Mouse (Mus musculus): ENCODE results near the gene Kcnq5. TPM values are rescaled to one million over a fixed set of nuclear protein-coding genes. Genes with fewer than 3 reads are reported as not detected.

Kcnq5 gene
- polyA plus RNA-seq, 1 experiment from 2014 or later, result 0.72 TPM

DNA sequence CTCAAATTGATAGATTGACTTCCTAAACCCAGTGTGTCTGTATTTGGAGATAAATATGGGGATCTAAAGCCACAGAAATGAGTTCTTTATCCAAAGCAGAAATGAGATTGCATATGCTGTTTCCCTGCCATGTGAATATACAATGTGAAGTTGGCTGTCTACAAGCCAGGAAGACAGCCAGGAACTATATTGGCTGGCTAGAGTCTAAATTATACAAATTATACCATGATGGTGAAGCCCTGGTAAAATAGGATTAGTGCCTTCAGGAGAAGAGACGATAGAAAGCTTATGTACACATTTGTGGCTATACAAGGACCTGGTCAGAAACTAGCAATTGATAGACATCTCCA lies 38.5 kb downstream of the Kcnq5 start:
- H3K27ac ChIP-seq, result no peak overlapping the region
- no peaks in the 10 kb centered on the region for H3K27me3 ChIP-seq (ENCODE audit: insufficient read depth, poor library complexity, severe bottlenecking)
- H3K4me3 ChIP-seq, result no peak overlapping the region
- no peak for DNase-seq (ENCODE audit: low spot score)
- H3K9me3 ChIP-seq, result no peaks in the 10 kb centered on the region
- H3K36me3 ChIP-seq, result no peaks in the 10 kb centered on the region
- H3K4me1 ChIP-seq (replicated peaks), result no peaks in the 10 kb centered on the region
- 92% methylated on average over 1 of the region's 1 CpGs for WGBS

- Histone ChIP-seq H3K27me3 (ENCODE audit: insufficient read depth, poor library complexity, severe bottlenecking) (no peaks in the 10 kb centered on the region), H3K9me3 (no peaks in the 10 kb centered on the region), H3K36me3 (no peaks in the 10 kb centered on the region), H3K4me1 (replicated peaks) (no peaks in the 10 kb centered on the region), H3K4me3 (no peak overlapping the region), H3K27ac (no peak overlapping the region)
- 91% methylated on average over 8 of the region's 8 CpGs for WGBS
- no peak for DNase-seq (ENCODE audit: low spot score)
Measured at GRCm38 (mm10) chr1:21922578-21923292, 39.0 kb downstream of the Kcnq5 start.

DNA sequence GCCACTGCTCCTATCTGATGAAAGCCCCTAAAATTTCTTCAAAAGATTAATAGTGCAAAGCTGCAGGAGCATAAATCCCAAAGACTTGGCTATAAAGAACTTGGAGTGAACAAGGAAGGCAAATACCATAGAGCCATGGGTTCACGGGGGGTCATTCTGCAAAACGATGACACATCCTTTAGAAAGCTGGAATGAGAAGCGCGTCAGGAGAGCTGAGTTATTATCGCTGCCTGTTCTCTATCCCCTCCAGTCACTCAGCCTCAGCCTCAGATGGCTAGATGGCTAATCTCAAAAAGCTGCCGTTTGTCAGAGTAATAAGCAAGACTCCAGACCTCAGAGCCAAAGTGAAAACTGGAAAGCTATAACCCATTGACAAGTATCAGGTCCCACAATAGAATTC lies 42.5 kb downstream of the Kcnq5 start:
- Histone ChIP-seq H3K4me3 (no peak overlapping the region), H3K4me1 (replicated peaks) (no peaks in the 10 kb centered on the region), H3K9me3 (no peaks in the 10 kb centered on the region), H3K36me3 (no peaks in the 10 kb centered on the region), H3K27me3 (ENCODE audit: insufficient read depth, poor library complexity, severe bottlenecking) (no peaks in the 10 kb centered on the region), H3K27ac (no peak overlapping the region)
- WGBS, result 78% methylated on average over 6 of the region's 6 CpGs
- no peak for DNase-seq (ENCODE audit: low spot score)

DNA sequence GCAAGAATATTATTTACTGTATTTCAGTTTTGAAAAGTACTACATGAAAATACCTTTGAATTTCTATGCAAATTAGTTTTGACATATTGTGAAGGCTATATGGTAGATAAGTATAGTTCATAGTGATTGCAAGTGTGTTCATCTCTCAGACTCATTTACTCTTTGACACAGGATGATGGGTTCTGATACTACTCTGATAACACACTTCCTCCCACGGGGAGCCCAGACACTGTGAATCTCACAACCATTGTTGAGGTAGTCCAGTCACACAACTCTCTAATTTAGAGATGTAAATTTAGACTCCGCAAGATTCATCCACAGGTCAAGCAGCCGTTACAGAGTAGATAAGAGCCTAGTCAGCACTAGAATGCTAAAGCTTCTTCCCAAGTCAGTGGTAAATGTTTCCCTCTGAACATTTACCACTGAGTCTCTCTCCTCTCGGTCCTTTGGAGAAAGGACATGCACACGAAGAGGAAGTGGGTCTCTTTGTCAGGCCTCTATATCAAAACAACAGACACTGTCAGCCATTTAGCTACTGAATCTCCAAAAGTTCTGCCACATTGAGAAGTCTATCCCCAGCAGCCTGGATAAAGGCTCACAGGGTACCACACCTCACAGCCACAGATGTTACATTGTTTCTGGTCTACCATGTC lies 65.5 kb downstream of the Kcnq5 start:
- no peaks in the 10 kb centered on the region for H3K9me3 ChIP-seq
- WGBS, result 79% methylated on average over 5 of the region's 5 CpGs
- H3K27me3 ChIP-seq (ENCODE audit: insufficient read depth, poor library complexity, severe bottlenecking), result no peaks in the 10 kb centered on the region
- H3K36me3 ChIP-seq, result no peaks in the 10 kb centered on the region
- H3K4me3 ChIP-seq, result no peak overlapping the region
- no peak for DNase-seq (ENCODE audit: low spot score)
- no peaks in the 10 kb centered on the region for H3K4me1 ChIP-seq (replicated peaks)
- H3K27ac ChIP-seq, result no peak overlapping the region

- Histone ChIP-seq H3K27me3 (ENCODE audit: insufficient read depth, poor library complexity, severe bottlenecking) (no peaks in the 10 kb centered on the region), H3K4me3 (no peak overlapping the region), H3K36me3 (no peaks in the 10 kb centered on the region), H3K27ac (no peak overlapping the region), H3K4me1 (replicated peaks) (no peaks in the 10 kb centered on the region), H3K9me3 (no peaks in the 10 kb centered on the region)
- WGBS, result 49% methylated on average over 3 of the region's 3 CpGs
- DNase-seq (ENCODE audit: low spot score), result no peak
Measured at GRCm38 (mm10) chr1:21883747-21884146, 78.0 kb downstream of the Kcnq5 start.

DNA sequence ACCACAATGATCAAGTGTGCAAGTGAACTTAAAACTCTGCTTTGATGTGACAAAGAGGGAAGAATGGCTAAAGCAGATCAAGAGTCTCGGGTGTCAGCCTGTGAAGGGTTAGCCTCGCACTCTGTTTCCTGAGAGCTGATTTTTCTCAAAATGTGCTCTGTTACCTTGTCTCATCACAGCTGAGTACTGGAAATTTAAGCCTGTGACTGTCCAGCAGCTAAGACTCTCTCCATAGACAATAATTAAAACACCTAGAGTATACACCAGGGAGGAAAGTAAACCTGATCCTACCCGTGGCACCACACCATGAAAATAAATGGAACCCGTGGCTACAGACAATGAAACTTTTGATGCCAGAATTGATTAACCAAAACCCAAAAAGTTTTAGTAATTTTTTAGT lies 90.9 kb downstream of the Kcnq5 start:
- Histone ChIP-seq H3K27ac (no peak overlapping the region), H3K9me3 (no peaks in the 10 kb centered on the region), H3K4me1 (replicated peaks) (no peaks in the 10 kb centered on the region), H3K36me3 (no peaks in the 10 kb centered on the region), H3K4me3 (no peak overlapping the region), H3K27me3 (ENCODE audit: insufficient read depth, poor library complexity, severe bottlenecking) (no peaks in the 10 kb centered on the region)
- no peak for DNase-seq (ENCODE audit: low spot score)
- 63% methylated on average over 4 of the region's 4 CpGs for WGBS

GRCm38 (mm10) chr1:21868484-21868883 lies 93.3 kb downstream of the Kcnq5 start:
- no peaks in the 10 kb centered on the region for H3K27me3 ChIP-seq (ENCODE audit: insufficient read depth, poor library complexity, severe bottlenecking)
- no peaks in the 10 kb centered on the region for H3K36me3 ChIP-seq
- H3K27ac ChIP-seq, result no peak overlapping the region
- no peaks in the 10 kb centered on the region for H3K4me1 ChIP-seq (replicated peaks)
- no peak for DNase-seq (ENCODE audit: low spot score)
- 78% methylated on average over 1 of the region's 1 CpGs for WGBS
- no peaks in the 10 kb centered on the region for H3K9me3 ChIP-seq
- no peak overlapping the region for H3K4me3 ChIP-seq

DNA sequence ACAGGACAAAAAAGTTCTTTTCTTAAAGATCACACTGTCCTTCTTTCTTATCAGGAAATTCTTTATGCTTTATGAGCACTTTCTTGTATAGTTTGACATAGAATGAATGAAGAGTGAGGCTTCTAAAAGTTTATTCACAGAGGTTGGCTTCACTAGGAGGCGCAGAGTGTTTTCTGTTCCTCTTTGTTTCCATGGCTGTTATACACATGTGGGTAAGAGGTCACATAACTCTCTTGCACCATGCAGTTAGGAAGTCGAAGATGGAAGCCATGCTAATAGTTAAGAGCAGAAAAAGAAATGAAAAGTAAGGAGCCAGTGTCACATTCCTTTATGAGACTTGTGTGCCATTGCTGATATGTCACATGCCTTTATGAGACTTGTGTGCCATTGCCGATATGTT lies 105.3 kb downstream of the Kcnq5 start:
- no peaks in the 10 kb centered on the region for H3K9me3 ChIP-seq
- WGBS, result 51% methylated on average over 3 of the region's 3 CpGs
- H3K4me3 ChIP-seq, result no peak overlapping the region
- H3K27me3 ChIP-seq (ENCODE audit: insufficient read depth, poor library complexity, severe bottlenecking), result no peaks in the 10 kb centered on the region
- no peak overlapping the region for H3K27ac ChIP-seq
- no peak for DNase-seq (ENCODE audit: low spot score)
- no peaks in the 10 kb centered on the region for H3K36me3 ChIP-seq
- H3K4me1 ChIP-seq (replicated peaks), result no peaks in the 10 kb centered on the region

DNA sequence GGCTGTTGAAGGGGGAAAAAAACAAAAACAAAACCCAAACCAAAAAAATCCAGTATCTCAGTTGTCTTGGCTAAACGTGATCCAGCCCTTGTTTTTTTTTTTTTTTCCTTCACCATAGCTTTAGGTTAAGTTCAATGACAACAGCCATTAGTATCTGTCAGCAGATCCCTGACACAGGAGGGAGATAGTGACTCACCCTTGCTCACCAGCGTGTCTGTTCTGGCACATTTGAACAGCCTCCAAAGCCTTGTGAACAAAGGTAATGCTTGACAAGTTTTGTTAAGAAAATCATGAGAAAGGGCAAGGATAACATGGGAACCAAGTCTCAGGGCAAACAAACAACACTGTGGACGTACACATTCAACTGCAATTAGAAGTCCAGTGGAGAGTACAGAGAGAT lies 123.2 kb downstream of the Kcnq5 start:
- no peaks in the 10 kb centered on the region for H3K9me3 ChIP-seq

GRCm38 (mm10) chr1:21837387-21837786 lies 124.4 kb downstream of the Kcnq5 start:
- 90% methylated on average over 2 of the region's 2 CpGs for WGBS
- no peak for DNase-seq (ENCODE audit: low spot score)
- Histone ChIP-seq H3K27ac (no peak overlapping the region), H3K9me3 (no peaks in the 10 kb centered on the region), H3K4me3 (no peak overlapping the region), H3K27me3 (ENCODE audit: insufficient read depth, poor library complexity, severe bottlenecking) (no peaks in the 10 kb centered on the region), H3K36me3 (no peaks in the 10 kb centered on the region), H3K4me1 (replicated peaks) (no peaks in the 10 kb centered on the region)

More for the DNA sequence above, 123.2 kb downstream of the Kcnq5 start:
- H3K4me1 ChIP-seq (replicated peaks), result no peaks in the 10 kb centered on the region
- H3K27ac ChIP-seq, result no peak overlapping the region
- H3K36me3 ChIP-seq, result no peaks in the 10 kb centered on the region
- WGBS, result 41% methylated on average over 3 of the region's 3 CpGs
- no peak overlapping the region for H3K4me3 ChIP-seq
- H3K27me3 ChIP-seq (ENCODE audit: insufficient read depth, poor library complexity, severe bottlenecking), result no peaks in the 10 kb centered on the region
- DNase-seq (ENCODE audit: low spot score), result no peak

DNA sequence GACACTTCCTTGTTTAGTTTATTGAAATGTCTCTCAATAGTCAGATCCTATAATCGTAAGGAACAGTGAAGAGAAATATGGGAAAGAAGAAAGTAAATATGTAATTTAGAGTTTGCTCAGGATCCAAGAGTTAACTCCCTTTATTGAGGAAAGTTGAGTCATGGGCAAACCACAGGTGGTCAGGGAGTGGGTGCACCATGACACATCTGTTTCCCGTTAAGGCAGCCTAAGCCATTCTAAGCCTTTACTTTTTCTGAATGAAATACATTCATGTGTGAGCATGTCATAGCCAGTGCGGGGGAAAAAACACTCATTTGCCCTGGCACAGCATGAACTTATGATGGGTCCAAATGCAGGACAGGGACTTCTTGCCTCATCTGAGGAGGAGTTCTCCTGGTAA lies 125.4 kb downstream of the Kcnq5 start:
- 67% methylated on average over 3 of the region's 3 CpGs for WGBS
- no peak for DNase-seq (ENCODE audit: low spot score)
- no peaks in the 10 kb centered on the region for H3K36me3 ChIP-seq
- no peak overlapping the region for H3K4me3 ChIP-seq
- H3K27me3 ChIP-seq (ENCODE audit: insufficient read depth, poor library complexity, severe bottlenecking), result no peaks in the 10 kb centered on the region
- H3K9me3 ChIP-seq, result no peaks in the 10 kb centered on the region
- no peaks in the 10 kb centered on the region for H3K4me1 ChIP-seq (replicated peaks)
- no peak overlapping the region for H3K27ac ChIP-seq

DNA sequence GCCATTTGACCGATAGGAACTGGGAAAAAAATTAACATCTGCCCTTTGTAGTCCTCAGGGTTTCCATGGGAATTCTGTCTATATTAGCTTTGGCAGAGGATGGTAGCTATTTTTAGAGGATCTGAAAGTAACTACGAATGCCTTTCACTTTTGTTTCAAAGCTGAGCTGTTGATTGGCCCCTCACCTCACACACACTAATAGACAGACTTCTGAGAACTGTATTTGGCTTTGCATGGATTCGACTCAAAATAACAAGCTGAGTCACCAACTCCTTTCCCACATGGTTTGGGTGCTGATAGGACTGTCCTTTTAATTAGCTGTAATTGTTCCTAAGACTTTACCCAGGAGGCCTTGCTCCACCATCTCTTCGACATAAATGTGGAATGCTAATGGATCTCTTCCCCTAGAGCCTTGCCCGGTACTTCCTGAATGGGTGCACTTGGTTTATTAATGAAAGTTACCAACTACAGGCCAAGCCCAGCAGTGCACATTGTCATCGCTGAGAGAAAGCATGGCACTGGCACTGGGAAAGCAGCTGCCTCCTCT lies 131.8 kb downstream of the Kcnq5 start:
- Histone ChIP-seq H3K27ac (no peak overlapping the region), H3K27me3 (ENCODE audit: insufficient read depth, poor library complexity, severe bottlenecking) (no peaks in the 10 kb centered on the region), H3K9me3 (no peaks in the 10 kb centered on the region), H3K36me3 (no peaks in the 10 kb centered on the region), H3K4me1 (replicated peaks) (no peaks in the 10 kb centered on the region), H3K4me3 (no peak overlapping the region)
- WGBS, result 84% methylated on average over 6 of the region's 6 CpGs
- no peak for DNase-seq (ENCODE audit: low spot score)

DNA sequence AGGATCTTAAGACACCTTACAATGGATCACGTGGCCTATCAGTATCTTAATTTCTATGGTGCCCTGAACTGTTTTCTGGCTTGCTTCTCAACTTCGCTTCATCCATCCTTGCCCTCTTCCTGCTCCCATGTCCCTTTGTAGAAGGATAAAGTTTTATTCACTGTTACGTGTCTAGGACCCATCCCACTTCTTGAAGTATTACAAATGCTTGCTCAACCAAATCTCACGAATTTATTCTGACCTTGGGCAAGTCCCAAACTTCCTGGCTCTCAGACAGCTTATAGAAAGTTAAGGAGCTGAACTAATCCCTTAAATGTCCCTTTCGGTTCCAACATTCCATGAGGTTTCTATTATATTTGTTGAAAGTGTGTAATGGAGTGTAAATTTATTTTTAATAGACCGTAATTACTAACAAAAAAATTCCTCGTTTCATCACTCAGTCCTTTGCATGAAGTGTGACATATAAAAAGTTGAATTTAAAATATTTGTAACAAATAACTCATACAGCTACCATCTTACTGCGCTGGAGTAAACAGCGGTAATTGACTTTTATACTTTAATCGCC lies 141.6 kb downstream of the Kcnq5 start:
- H3K27ac ChIP-seq, result no peak overlapping the region
- 0 out of 2 replicates have a peak, but pooled peaks cover 3% of the 10 kb centered on the region for H3K4me1 ChIP-seq (replicated peaks)
- WGBS, result 66% methylated on average over 10 of the region's 10 CpGs
- DNase-seq (ENCODE audit: low spot score), result no peak
- H3K27me3 ChIP-seq (ENCODE audit: insufficient read depth, poor library complexity, severe bottlenecking), result no peaks in the 10 kb centered on the region
- H3K36me3 ChIP-seq, result no peaks in the 10 kb centered on the region
- H3K9me3 ChIP-seq, result no peaks in the 10 kb centered on the region
- H3K4me3 ChIP-seq, result no peak overlapping the region

Measured in hindbrain, embryonic 10.5 days (tissue).